Mouse (Mus musculus) G1E (cell line): ENCODE results near the gene Hopx.

Experiments
- CTCF ChIP-seq: IDR thresholded peaks from 2 replicates; pipeline ENCODE4 v1.5.1; 2012; ENCODE audit warnings: low read depth, low read length, inconsistent platforms, mixed read lengths
- GATA1 ChIP-seq: IDR thresholded peaks from 2 replicates; pipeline ENCODE4 v1.6.1; 2012; ENCODE audit warnings: borderline replicate concordance, low read length, inconsistent platforms, mixed read lengths
- GATA2 ChIP-seq: IDR thresholded peaks from 2 replicates; pipeline ENCODE4 v1.6.1; 2012; ENCODE audit warnings: low read depth, low read length, inconsistent platforms, borderline replicate concordance

- TF ChIP-seq CTCF (no peak), GATA2 (no peak), GATA1 (no peak)
Measured at GRCm38 (mm10) chr5:77137701-77138265, 22.9 kb upstream of the Hopx start.
